Mouse (Mus musculus) CH12.LX (cell line): ENCODE results near the gene 4932415D10Rik. TPM values are rescaled to one million over a fixed set of nuclear protein-coding genes. Genes with fewer than 3 reads are reported as not detected.
A peak's percentile ranks its signal among the peaks of the same experiment; 100 is the strongest.

ENCODE experiments used
- DNase-seq: peaks from one replicate; pipeline ENCODE4 v3.0.0-alpha.2; 2013; ENCODE audit errors: extremely low read depth
- H3K27ac ChIP-seq: 2 replicates; pipeline ENCODE4 v1.5.1; 2012; ENCODE audit warnings: low read depth, mild to moderate bottlenecking, control low read depth, moderate library complexity; ENCODE audit not compliant: insufficient read depth
- H3K27me3 ChIP-seq: replicated peaks from 2 replicates; pipeline ENCODE3; 2012; ENCODE audit warnings: inconsistent platforms
- H3K36me3 ChIP-seq, 2 experiments: replicated peaks in 1 of 2; 2 replicates each; pipeline versions ENCODE3 to v1.6.1; 2012; ENCODE audit warnings: inconsistent platforms in 1 of 2, low read length in 1 of 2, mild to moderate bottlenecking in 1 of 2, mixed read lengths in 1 of 2, moderate library complexity in 1 of 2; ENCODE audit not compliant: control insufficient read depth in 1 of 2, insufficient read depth in 1 of 2
- H3K4me1 ChIP-seq, 2 experiments: 2 replicates each; pipeline ENCODE4 v1.6.1; 2012; ENCODE audit warnings: inconsistent platforms in 1 of 2, moderate library complexity in 1 of 2; ENCODE audit not compliant: insufficient read depth in 2 of 2, control insufficient read depth in 1 of 2
- H3K4me2 ChIP-seq: 2 replicates; pipeline ENCODE4 v1.6.1; 2012; ENCODE audit warnings: low read depth, mild to moderate bottlenecking, control low read depth; ENCODE audit not compliant: poor library complexity, insufficient read depth, severe bottlenecking
- H3K4me3 ChIP-seq, 3 experiments: fragments of 150-350 bp in 1 of 3; sonication (generic) in 1 of 3; replicated peaks in 1 of 3; 2 replicates each; pipeline versions ENCODE3 to v1.5.1; 2011 to 2012; ENCODE audit warnings: low read depth in 2 of 3, low read length in 2 of 3, mild to moderate bottlenecking in 2 of 3, moderate library complexity in 2 of 3, control low read depth in 1 of 3, improper control_type of control experiment in 1 of 3, inconsistent platforms in 1 of 3, mixed read lengths in 1 of 3; ENCODE audit not compliant: poor library complexity in 1 of 3
- H3K79me2 ChIP-seq: replicated peaks from 2 replicates; pipeline ENCODE4 v1.6.1; 2012; ENCODE audit warnings: mild to moderate bottlenecking, moderate library complexity; ENCODE audit not compliant: control insufficient read depth, poor library complexity, insufficient read depth, severe bottlenecking; ENCODE audit errors: extremely low read depth
- H3K9ac ChIP-seq: 2 replicates; pipeline ENCODE4 v1.6.1; 2012; ENCODE audit warnings: low read depth, mild to moderate bottlenecking, control low read depth, moderate library complexity; ENCODE audit not compliant: insufficient read depth
- H3K9me3 ChIP-seq: replicated peaks from 2 replicates; pipeline ENCODE3; 2012; ENCODE audit warnings: low read length, inconsistent platforms, mixed read lengths
- BHLHE40 ChIP-seq: IDR thresholded peaks from 2 replicates; pipeline ENCODE4 v1.6.1; 2011; ENCODE audit warnings: mild to moderate bottlenecking, low read depth, low read length, improper control_type of control experiment
- CHD1 ChIP-seq: IDR thresholded peaks from 2 replicates; pipeline ENCODE4 v1.6.1; 2012; ENCODE audit warnings: low read depth, low read length, improper control_type of control experiment, inconsistent platforms
- CHD2 ChIP-seq: IDR thresholded peaks from 2 replicates; pipeline ENCODE4 v1.6.1; 2011; ENCODE audit warnings: low read length, improper control_type of control experiment
- CTCF ChIP-seq, 2 experiments: IDR thresholded peaks in 1 of 2; conservative IDR thresholded peaks in 1 of 2; 2 replicates each; pipeline ENCODE4 v1.5.1; 2011 to 2012; ENCODE audit warnings: low read depth in 2 of 2, low read length in 2 of 2, improper control_type of control experiment in 1 of 2, inconsistent platforms in 1 of 2, mild to moderate bottlenecking in 1 of 2, moderate library complexity in 1 of 2
- JUN ChIP-seq: IDR thresholded peaks from 2 replicates; pipeline ENCODE4 v1.6.1; 2011; ENCODE audit warnings: low read depth, mild to moderate bottlenecking, low read length, improper control_type of control experiment, moderate library complexity; ENCODE audit not compliant: insufficient read depth
- KAT2A ChIP-seq: IDR thresholded peaks from 2 replicates; pipeline ENCODE4 v1.6.1; 2012; ENCODE audit warnings: low read length, improper control_type of control experiment, inconsistent platforms; ENCODE audit not compliant: insufficient replicate concordance
- MAFK ChIP-seq: IDR thresholded peaks from 2 replicates; pipeline ENCODE4 v1.6.1; 2011; ENCODE audit warnings: low read length, improper control_type of control experiment; ENCODE audit not compliant: insufficient replicate concordance
- MAX ChIP-seq: IDR thresholded peaks from 2 replicates; pipeline ENCODE4 v1.6.1; 2011; ENCODE audit warnings: low read length, improper control_type of control experiment
- MAZ ChIP-seq: IDR thresholded peaks from 2 replicates; pipeline ENCODE4 v1.6.1; 2012; ENCODE audit warnings: low read depth, mild to moderate bottlenecking, inconsistent platforms, low read length, improper control_type of control experiment, moderate library complexity
- MEF2A ChIP-seq: IDR thresholded peaks from 2 replicates; pipeline ENCODE4 v1.6.1; 2014; ENCODE audit warnings: low read depth, mild to moderate bottlenecking, inconsistent platforms, low read length, improper control_type of control experiment, borderline replicate concordance
- MXI1 ChIP-seq: IDR thresholded peaks from 2 replicates; pipeline ENCODE4 v1.6.1; 2011; ENCODE audit warnings: mild to moderate bottlenecking, low read depth, low read length, improper control_type of control experiment
- NELFE ChIP-seq: IDR thresholded peaks from 2 replicates; pipeline ENCODE4 v1.6.1; 2011; ENCODE audit warnings: low read depth, low read length, improper control_type of control experiment
- POLR2A ChIP-seq: IDR thresholded peaks from 2 replicates; pipeline ENCODE4 v1.6.1; 2011; ENCODE audit warnings: low read depth, mild to moderate bottlenecking, improper control_type of control experiment, low read length
- POLR2AphosphoS2 ChIP-seq: IDR thresholded peaks from 2 replicates; pipeline ENCODE4 v1.6.1; 2011; ENCODE audit warnings: low read depth, low read length, improper control_type of control experiment
- RAD21 ChIP-seq: IDR thresholded peaks from 2 replicates; pipeline ENCODE4 v1.6.1; 2011; ENCODE audit warnings: low read depth, mild to moderate bottlenecking, low read length, improper control_type of control experiment, moderate library complexity
- RCOR1 ChIP-seq: conservative IDR thresholded peaks from 2 replicates; pipeline ENCODE4 v1.6.1; 2012; ENCODE audit warnings: low read depth, mild to moderate bottlenecking, inconsistent platforms, low read length, improper control_type of control experiment
- SMC3 ChIP-seq: IDR thresholded peaks from 2 replicates; pipeline ENCODE4 v1.6.1; 2011; ENCODE audit warnings: low read depth, low read length, improper control_type of control experiment
- TCF12 ChIP-seq: IDR thresholded peaks from 2 replicates; pipeline ENCODE4 v1.6.1; 2014; ENCODE audit warnings: low read depth, mild to moderate bottlenecking, inconsistent platforms, low read length, improper control_type of control experiment
- UBTF ChIP-seq: IDR thresholded peaks from 2 replicates; pipeline ENCODE4 v1.6.1; 2012; ENCODE audit warnings: low read depth, mild to moderate bottlenecking, inconsistent platforms, low read length, improper control_type of control experiment, moderate library complexity
- ZC3H11A ChIP-seq: IDR thresholded peaks from 2 replicates; pipeline ENCODE4 v1.6.1; 2012; ENCODE audit warnings: low read depth, mild to moderate bottlenecking, inconsistent platforms, low read length, improper control_type of control experiment
- ZMIZ1 ChIP-seq: IDR thresholded peaks from 2 replicates; pipeline ENCODE4 v1.6.1; 2012; ENCODE audit warnings: low read depth, mild to moderate bottlenecking, inconsistent platforms, low read length, improper control_type of control experiment
- ZNF384 ChIP-seq: IDR thresholded peaks from 2 replicates; pipeline ENCODE4 v1.6.1; 2012; ENCODE audit warnings: low read depth, low read length, improper control_type of control experiment, inconsistent platforms
- dilution Hi-C: fragments of 300-500 bp; cut with MboI; formaldehyde crosslinking; loops from 2 replicates; pipeline ENCODE4 v1.14.3; 2020; ENCODE audit warnings: low sequenced_read_pairs; ENCODE audit not compliant: extremely low pct_unique_long_range_greater_than_20kb, extremely low pct_ligation_motif_present
- in situ Hi-C: fragments of 300-500 bp; cut with MboI; formaldehyde crosslinking; loops from 3 replicates; pipeline ENCODE4 v1.14.3; 2019; ENCODE audit warnings: low sequenced_read_pairs, low pct_ligation_motif_present, low pct_unique_long_range_greater_than_20kb, mixed read lengths
- polyA plus RNA-seq: library from polyadenylated mRNA; unstranded; fragments of >175 nt; gene quantifications from 2 replicates; pipeline ENCODE4 v1.2.1, GENCODE M21; 2012; ENCODE audit warnings: low read depth; ENCODE audit not compliant: insufficient read length
- total RNA-seq, 2 experiments: library from RNA; depleted of rRNA; stranded (reverse); fragments of 300-350 nt in 1 of 2; fragments of >200 nt in 1 of 2; gene quantifications; 2 replicates each; pipeline ENCODE4 v1.2.3; 2012 to 2014

4932415D10Rik gene
- total and polyA plus RNA-seq, 3 experiments = under 0.01 TPM; not detected in 2

DNA sequence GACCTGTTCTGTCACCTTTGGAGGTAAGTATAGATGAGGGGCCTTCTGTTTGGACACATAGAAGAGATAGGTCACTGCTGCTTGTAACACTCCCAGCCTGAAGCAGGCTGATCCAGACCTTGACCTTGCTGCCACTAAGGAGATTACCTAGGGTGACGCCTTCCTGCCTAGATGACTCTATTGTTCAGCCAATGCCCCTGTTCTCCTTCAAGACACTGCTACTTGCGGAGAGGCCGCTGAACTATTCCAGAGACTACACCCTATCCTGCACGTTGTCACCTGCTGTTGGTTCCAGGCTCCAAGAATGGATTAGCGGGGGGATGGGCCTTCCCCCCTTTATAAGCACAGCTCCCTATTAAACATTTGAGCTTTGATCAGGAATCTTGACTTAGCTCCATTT, 13.4 kb upstream of the 4932415D10Rik start:
- Histone ChIP-seq H3K4me3 (no peak overlapping the region), H3K4me1 (no peaks in the 10 kb centered on the region), H3K4me2 (no peak overlapping the region), H3K27ac (no peak overlapping the region), H3K9me3 (no peaks in the 10 kb centered on the region), H3K9ac (no peak overlapping the region), H3K36me3 (no peaks in the 10 kb centered on the region), H3K79me2 (no peaks in the 10 kb centered on the region), H3K27me3 (no peaks in the 10 kb centered on the region)
- dilution Hi-C loops (no loop called here), in situ Hi-C loops (no loop called here)
- TF ChIP-seq POLR2AphosphoS2 (no peak), JUN (no peak), KAT2A (no peak), BHLHE40 (no peak), MAZ (no peak), CHD2 (no peak), CHD1 (no peak), SMC3 (no peak)
- DNase-seq = no peak

DNA sequence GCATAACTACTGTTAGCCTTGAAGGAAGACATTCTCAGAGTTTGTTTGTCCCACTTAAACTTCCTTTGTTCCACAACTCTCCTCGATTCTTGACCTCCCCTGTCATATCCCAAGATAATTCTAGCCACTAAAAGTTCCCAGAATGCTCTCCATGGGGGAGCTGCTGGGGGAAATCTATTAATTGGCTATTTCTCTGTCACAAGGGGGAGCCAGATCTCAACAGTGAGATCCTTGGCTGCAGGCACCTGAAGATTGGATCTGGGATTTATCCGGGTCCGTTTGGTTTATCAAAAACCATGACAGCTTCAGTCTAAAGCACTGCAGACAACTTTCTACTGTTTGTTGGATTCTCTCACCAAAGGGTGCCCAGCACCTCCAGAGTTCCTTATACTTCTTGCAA, 3.8 kb upstream of the 4932415D10Rik start:
- H3K9ac ChIP-seq = no peak overlapping the region
- H3K27ac ChIP-seq = no peak overlapping the region
- dilution Hi-C loops = no loop called here

DNA sequence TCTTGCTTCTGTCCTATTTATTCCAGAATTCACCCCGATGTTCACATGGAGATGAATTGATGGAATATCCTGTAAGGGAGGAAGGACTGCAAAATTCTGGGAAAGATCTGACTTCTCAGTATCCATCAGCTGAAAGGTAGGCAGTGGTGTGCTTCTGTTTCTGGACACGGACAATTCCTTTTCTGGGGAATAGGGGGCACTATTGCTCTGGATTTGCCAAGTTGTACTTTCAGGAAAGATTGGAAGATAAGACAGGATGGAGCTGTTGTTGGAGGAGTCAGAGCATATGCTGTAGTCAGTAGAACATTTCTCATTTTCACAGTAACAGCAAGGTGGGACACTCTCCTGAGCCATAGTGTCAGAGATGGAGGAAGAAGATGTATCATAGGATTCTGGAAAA, 19.9 kb downstream of the 4932415D10Rik start:
- dilution Hi-C loops = no loop called here
- Histone ChIP-seq H3K9ac (no peak overlapping the region), H3K9me3 (no peaks in the 10 kb centered on the region), H3K79me2 (no peaks in the 10 kb centered on the region), H3K4me1 (no peaks in the 10 kb centered on the region), H3K27ac (no peak overlapping the region), H3K27me3 (no peaks in the 10 kb centered on the region), H3K4me3 (no peak overlapping the region), H3K4me2 (no peak overlapping the region), H3K36me3 (no peaks in the 10 kb centered on the region)
- in situ Hi-C loops = loop anchor here (10.0 kb wide), 1 partner anchor 168 kb away; no protein-coding TSS in a partner anchor
- TF ChIP-seq ZC3H11A = no peak
- no peak for TF ChIP-seq POLR2A
- TF ChIP-seq RAD21 = peak; percentile 66
- TF ChIP-seq BHLHE40 = no peak
- peak; percentile 21 to 60; a peak in 2 of 4 replicates for TF ChIP-seq CTCF (conservative IDR thresholded peaks at IDR 0.05 in 1 of 2, IDR thresholded peaks at IDR 0.05 in 1 of 2; ENCODE audit: low read depth in 2 of 2, low read length in 2 of 2)
- TF ChIP-seq MAX = no peak
- no peak for TF ChIP-seq MAFK
- no peak for TF ChIP-seq MAZ
- no peak for TF ChIP-seq JUN
- TF ChIP-seq TCF12 = no peak
- no peak for TF ChIP-seq KAT2A
- TF ChIP-seq NELFE = no peak
- TF ChIP-seq UBTF = no peak
- no peak for TF ChIP-seq CHD1
- TF ChIP-seq SMC3 = peak; percentile 17; the same call in 1 of the 2 replicates
- no peak for TF ChIP-seq MEF2A
- TF ChIP-seq RCOR1 = no peak
- no peak for TF ChIP-seq ZNF384
- TF ChIP-seq ZMIZ1 = no peak
- no peak for TF ChIP-seq MXI1
- DNase-seq = peak; percentile 9

More for the DNA sequence above, 3.8 kb upstream of the 4932415D10Rik start:
- Histone ChIP-seq H3K9me3 (no peaks in the 10 kb centered on the region), H3K27me3 (peaks cover 15% of the 10 kb centered on the region), H3K4me1 (no peaks in the 10 kb centered on the region), H3K4me2 (no peak overlapping the region), H3K4me3 (no peak overlapping the region), H3K36me3 (no peaks in the 10 kb centered on the region), H3K79me2 (no peaks in the 10 kb centered on the region)
- no peak for DNase-seq
- in situ Hi-C loops = no loop called here
- TF ChIP-seq RAD21 (peak; percentile 59), CTCF (conservative IDR thresholded peaks at IDR 0.05 in 1 of 2, IDR thresholded peaks at IDR 0.05 in 1 of 2; ENCODE audit: low read depth in 2 of 2, low read length in 2 of 2) (peak in 1 of 2 experiments; percentile 58; a peak in 2 of 4 replicates), TCF12 (no peak), SMC3 (peak; percentile 36)
